Mouse (Mus musculus) ZHBTc4 (cell line): ENCODE data around the gene Cdh23.

Experiments used
- DNase-seq: peaks from one replicate; pipeline ENCODE4 v3.0.0-alpha.2; 2011; ENCODE audit warnings: low read depth, low spot score

Gene Cdh23

GRCm38 (mm10) chr10:60285676-60286372, 410.5 kb downstream of the Cdh23 start:
- DNase-seq, result peak; percentile 76

- no peak for DNase-seq
These were observed 411.1 kb downstream of the Cdh23 start for GRCm38 (mm10) chr10:60285183-60285582.

DNA sequence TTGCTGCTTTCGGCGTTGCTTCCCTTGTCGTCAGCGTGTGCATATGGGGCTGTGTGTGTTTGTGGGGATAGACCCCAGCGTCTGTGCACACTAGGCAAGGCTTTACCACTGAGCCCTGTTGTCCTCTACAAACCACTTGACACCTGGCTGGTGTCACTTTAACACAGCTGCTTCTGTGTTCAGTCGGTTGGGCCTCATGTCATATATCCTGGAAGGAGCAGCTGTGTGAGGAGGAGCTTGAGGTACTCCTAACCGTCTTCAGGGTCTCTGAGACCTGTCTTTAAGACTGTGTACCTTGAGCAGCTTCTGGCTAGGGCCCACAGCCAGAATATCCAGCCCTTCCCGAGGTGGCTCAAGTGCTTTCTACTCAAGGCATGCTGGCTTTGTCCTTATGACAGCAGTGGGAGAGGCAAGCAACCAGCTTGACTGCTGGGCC, 411.6 kb downstream of the Cdh23 start:
- no peak for DNase-seq

GRCm38 (mm10) chr10:60284248-60284647, 412.0 kb downstream of the Cdh23 start:
- DNase-seq, result no peak

DNA sequence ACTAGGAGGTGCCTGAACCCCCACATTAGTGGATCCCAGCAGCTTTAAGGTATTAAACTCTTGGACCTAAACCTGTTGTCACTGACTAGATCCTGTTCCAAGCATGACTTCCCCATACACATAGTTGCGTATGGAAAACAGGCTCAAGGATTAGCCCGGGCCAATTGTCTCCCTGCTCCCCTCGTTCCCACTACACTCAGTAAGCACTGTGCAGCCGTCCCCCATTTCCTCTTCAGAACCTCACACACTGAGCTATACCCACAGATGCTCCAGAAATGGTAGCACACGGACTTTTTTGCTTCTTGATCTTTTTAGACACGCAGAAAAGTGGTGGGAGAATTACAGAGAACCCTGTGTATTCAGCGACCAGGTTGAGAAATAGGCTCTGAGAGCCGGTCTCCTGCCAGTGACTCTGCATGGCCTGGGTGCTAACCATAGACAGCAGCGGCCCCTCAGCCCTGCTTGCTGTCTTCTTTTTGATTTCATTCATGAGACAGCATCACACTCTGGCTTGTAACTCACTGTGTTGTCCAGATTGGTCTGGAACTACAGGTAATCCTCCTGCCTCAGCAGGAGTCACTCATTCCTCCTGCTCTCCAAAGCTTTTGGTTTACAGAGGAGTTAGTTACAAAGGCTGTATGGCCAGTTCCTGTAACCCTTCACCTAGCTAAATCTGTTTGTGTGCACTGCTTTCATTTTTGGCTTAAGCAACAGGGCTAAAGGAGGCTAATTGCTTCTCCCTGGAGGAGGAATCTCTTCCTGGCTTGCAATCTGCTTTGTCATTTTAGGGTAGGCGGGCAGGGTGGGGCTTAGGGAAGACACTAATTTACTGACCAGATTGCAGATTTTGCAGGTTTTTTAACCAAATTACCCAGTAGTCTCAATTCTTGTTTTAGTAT, 413.9 kb downstream of the Cdh23 start:
- no peak for DNase-seq

DNA sequence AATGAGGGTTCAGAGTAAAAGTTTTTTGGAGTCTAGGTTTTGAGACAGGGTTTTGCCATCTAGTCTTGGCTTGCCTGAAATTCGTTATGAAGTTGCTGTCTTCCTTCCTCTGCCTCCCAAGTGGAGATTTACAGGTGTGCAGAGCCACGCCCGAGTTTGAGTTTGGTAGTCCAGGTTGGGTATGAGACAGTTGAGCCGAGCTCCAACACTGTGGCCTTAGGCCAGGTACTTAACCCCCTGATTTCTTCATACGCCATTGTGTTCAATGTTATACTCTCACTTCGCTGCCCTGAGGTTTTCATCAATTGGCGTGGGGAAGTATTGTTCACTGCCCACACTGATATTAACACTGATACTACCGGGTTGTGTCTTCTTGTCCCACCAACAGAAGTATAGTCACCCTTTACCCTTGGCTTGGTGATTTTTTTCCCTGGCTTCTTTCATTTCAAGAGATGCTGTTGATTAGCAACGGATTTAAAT, 414.7 kb downstream of the Cdh23 start:
- no peak for DNase-seq

GRCm38 (mm10) chr10:60280353-60280752, 415.9 kb downstream of the Cdh23 start:
- no peak for DNase-seq

- DNase-seq, result no peak
These were observed 416.4 kb downstream of the Cdh23 start for GRCm38 (mm10) chr10:60279941-60280301.

DNA sequence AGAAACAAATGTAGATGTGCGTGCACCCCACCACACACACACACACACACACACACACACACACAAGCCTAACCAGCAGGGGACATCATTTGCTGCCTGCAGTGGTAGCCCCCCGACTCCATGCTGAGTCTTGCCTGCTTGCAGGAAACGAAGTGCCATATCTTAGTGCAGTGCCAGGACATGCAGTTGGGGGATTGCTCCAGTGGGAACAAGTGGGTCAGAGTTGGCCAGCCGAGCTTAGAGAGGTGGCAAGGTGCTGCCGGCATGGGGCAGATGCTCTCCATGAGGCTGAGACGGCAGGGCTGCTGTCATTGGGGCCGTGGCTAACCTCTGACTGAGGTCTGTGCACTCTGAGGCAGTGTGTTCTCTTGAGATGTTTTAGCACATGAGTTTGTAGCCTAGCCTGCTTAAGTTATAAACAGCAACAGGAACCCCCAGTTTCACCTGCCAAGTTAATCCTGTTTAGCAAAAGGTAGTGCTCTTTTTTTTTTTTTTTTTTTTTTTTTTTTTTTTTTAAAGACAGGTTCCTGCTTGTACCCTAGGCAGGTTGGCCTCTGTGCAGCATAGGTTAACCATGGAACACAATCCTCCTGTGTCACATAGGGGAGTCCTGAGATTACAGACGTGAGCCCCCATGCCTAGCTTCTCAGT, 416.9 kb downstream of the Cdh23 start:
- no peak for DNase-seq

- DNase-seq, result no peak
These were observed 417.5 kb downstream of the Cdh23 start for GRCm38 (mm10) chr10:60278786-60279185.

GRCm38 (mm10) chr10:60278006-60278399, 418.3 kb downstream of the Cdh23 start:
- DNase-seq, result no peak

DNA sequence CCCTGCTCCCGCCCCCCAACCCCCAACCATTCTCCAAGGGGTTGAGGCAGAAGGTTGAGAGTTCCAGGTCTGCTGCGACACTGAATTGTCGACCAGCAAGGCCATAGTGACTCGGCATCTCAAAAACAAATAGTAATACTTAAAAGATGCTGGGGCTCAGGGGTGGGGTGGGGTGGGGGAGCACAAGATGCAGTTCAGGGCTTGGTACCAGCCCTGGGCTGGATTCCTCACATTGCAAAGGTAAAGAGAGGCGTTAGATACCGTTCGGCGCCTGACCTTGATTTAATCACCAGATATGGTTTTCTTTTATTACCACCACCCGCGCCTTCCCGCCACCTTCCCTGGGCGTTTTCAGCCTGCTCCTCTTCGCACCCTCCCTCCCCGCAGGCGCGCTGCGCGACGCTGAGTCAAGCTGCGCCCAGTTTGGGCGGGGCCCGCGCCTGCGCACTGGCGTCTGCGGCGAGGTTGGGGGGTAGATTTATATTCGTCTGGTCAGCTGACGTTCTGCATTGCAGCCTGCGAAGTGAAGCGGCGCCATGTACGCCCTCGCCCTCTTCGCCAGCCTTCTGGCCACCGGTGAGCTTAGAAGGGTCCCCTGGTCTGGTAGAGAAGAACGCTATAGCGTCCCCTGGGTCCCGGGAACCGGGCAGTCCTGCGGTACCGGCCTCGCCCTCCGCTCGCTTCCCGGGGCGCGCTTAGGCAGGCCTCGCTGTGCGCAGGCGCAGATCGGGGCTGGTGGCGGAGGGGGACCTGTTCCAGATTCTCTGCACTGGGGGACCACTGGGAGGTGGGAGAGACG, 418.9 kb downstream of the Cdh23 start, which contains the start of gene Psap:
TSS of gene Psap (plus strand) at position 421 of the 799 bp plus-strand sequence.
- peak; percentile 96 for DNase-seq

GRCm38 (mm10) chr10:60273382-60273781, 422.9 kb downstream of the Cdh23 start:
- DNase-seq, result no peak

- DNase-seq, result no peak
These were observed 424.0 kb downstream of the Cdh23 start for GRCm38 (mm10) chr10:60272241-60272640.

- no peak for DNase-seq
These were observed 425.3 kb downstream of the Cdh23 start for GRCm38 (mm10) chr10:60271015-60271414.

DNA sequence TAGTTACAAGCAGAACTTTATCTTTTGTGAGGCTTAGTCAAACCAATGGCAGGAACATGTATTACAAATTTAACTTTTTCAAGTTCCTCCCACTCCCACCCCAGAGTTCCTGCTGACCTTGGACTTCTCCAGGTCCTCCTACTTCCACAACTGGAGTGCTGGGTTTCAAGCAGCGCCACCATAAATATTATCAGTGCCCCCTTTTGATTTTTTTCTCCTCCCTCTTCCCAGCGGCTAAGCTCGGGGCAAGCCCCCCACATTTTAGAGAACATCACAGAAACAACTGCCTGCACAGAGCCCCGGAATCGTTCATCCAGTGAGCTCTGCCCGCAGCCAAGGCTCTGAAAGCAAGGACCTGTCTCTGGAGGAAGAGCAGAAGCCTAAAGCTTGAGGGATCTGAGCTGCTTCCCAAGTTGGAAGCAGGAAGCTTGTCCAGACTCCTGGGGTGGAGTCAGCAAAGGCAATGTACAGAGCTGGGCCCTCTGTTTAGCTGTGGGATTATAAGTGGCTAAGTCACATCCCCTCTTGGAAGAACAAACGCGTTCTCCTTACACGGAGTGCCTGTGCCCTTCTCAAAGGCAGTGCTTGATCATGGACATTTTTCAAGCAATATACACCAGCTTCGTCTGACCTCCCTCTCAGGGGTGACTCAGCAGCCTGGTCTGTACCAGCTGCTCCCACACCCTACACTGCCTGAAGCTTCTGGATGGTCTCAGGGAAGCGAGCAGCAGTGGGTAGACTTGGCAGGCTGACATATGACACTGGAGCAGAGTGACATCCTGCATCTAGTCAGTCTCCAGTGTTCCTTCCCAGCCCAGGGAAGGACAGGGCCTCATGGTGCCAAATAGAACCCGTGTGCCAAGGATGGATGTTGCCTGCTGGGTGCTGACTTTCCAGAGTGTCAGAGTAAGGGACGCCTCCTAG, 426.9 kb downstream of the Cdh23 start:
- no peak for DNase-seq

DNA sequence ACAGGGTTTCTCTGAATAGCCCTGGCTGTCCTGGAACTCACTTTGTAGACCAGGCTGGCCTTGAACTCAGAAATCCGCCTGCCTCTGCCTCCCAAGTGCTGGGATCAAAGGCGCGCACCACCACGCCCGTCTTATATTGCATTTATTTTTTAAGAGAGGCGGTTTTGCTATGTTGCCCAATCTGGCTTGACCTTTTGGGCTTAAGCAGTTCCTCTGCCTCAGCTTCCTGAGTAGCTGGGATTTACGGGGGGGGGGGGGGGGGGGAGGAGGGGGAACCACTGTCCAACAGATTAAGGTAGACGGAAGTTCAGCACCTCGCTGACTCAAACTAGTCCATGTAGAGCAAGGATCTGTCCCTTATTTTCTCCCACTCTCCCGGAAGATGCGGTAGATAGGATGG, 427.6 kb downstream of the Cdh23 start:
- no peak for DNase-seq

GRCm38 (mm10) chr10:60266842-60267401, 429.4 kb downstream of the Cdh23 start:
- no peak for DNase-seq

DNA sequence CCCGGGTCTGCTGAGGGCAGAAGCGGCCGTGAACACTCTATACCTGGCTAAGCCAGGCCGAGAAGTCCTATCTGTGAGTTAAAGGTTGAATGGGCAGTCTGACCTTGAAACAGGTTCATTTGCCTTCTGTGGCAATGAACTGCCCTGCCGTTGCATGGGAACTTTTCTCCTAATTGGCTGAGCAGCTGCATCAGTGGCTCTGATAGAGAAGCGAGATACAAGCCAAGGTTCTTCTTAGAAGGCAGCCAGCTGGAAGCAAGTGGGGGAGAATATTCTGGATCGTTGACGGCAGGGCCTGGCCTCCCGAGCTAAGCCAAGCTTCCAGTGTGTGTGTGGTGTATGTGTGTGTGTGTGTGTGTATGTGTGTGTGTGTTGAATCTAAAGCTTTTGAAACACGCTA, 431.0 kb downstream of the Cdh23 start:
- no peak for DNase-seq

DNA sequence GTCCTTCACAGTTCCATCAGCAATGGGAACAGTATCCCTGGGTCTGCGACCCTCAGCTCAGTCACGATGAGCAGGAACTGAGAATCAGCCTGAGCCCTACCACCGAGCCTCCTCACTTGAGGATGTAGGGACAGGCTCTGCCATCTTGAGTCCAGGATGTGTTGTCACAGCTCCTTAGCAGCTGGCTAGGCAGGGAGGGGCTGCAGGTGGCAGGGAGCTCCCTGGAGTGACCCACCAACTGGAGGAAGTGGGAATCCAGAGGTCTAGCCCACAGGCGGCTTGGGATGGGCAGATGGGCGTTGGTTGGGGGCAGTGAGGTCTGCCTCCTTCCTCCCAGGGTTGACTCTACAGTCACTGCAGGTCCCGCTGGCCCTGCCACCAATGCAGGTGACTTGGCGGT, 432.9 kb downstream of the Cdh23 start:
- DNase-seq, result no peak
